ENCODE assay signal across 18 mouse cellular contexts in the genomic region with DNA sequence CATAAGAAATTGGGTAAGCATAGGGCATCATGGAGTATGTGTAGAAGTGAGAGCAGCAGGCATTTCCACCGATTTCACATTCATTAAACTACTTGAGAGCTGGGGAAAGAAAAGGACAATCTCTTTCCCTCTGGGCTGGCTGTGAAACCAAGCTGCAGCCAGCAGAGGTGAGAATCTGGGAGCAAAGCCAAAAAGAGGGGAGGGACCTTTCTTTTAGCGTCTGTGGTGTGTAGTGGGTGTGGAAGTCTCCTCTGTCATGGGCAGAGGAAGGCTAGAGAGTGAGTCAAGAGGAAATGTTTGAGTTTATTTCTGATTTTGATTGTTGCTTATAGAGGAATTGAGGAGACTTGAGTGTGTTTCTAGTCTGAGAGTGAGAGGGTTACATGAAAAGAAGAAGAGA.
DNase-seq lines count a peak whose midpoint lies in the region; ATAC-seq and TF ChIP-seq lines count a peak whose summit lies in the region.
"Had no signal": no experiment of that assay in that cellular context is flagged by ENCODE, and none has a peak within 500 bp of the region (broad histone marks: within the 10 kb centered on the region; RNA-seq: fewer than 3 reads in every experiment).

No protein-coding gene starts in this region.

- H3K9me3 ChIP-seq in heart, embryonic 13.5 days, result no peaks in the 10 kb centered on the region
- H3K9me3 ChIP-seq in heart, embryonic 10.5 days, result no peaks in the 10 kb centered on the region
- H3K9me3 ChIP-seq in lung, embryonic 16.5 days (ENCODE audit: control insufficient read depth, low read length), result no peaks in the 10 kb centered on the region
- H3K9me3 ChIP-seq in limb, embryonic 14.5 days (ENCODE audit: control insufficient read depth, low read length), result no peaks in the 10 kb centered on the region
- H3K9me3 ChIP-seq: lung, embryonic 15.5 days had no signal

- no peaks in the 10 kb centered on the region; the same call in 1 of the 2 replicates for H3K27me3 ChIP-seq in heart, embryonic 13.5 days (replicated peaks)
- H3K27me3 ChIP-seq in heart, embryonic 10.5 days (ENCODE audit: insufficient read depth, poor library complexity, severe bottlenecking), result no peaks in the 10 kb centered on the region
- H3K27me3 ChIP-seq in lung, embryonic 16.5 days (ENCODE audit: control insufficient read depth, insufficient read depth, low read depth, low read length), result no peaks in the 10 kb centered on the region
- no peaks in the 10 kb centered on the region for H3K27me3 ChIP-seq in limb, embryonic 14.5 days (ENCODE audit: control insufficient read depth, insufficient read depth, low read length)
- H3K27me3 ChIP-seq: lung, embryonic 15.5 days had no signal

- H3K27ac ChIP-seq in heart, embryonic 13.5 days (replicated peaks), result 0 out of 2 replicates have a peak overlapping the region, but pooled peaks have one; percentile 2
- no peak overlapping the region for H3K27ac ChIP-seq in heart, embryonic 10.5 days
- no peak overlapping the region for H3K27ac ChIP-seq in lung, embryonic 16.5 days (ENCODE audit: low read length)
- H3K27ac ChIP-seq in limb, embryonic 14.5 days (replicated peaks; ENCODE audit: low read depth, low read length), result no peak overlapping the region
- H3K27ac ChIP-seq: heart, adult 2 months; lung, embryonic 15.5 days had no signal

- no peak overlapping the region for H3K4me3 ChIP-seq in heart, embryonic 13.5 days
- H3K4me3 ChIP-seq in heart, embryonic 10.5 days, result no peak overlapping the region
- no peak overlapping the region for H3K4me3 ChIP-seq in lung, embryonic 16.5 days (ENCODE audit: low read length)
- H3K4me3 ChIP-seq in limb, embryonic 14.5 days (replicated peaks; ENCODE audit: low read length), result no peak overlapping the region
- H3K4me3 ChIP-seq: erythroblast, embryonic 14.5 days; heart, adult 2 months; lung, embryonic 15.5 days had no signal

- H3K9ac ChIP-seq in heart, embryonic 13.5 days, result no peak overlapping the region
- H3K9ac ChIP-seq in lung, embryonic 16.5 days (ENCODE audit: low read length), result no peak overlapping the region
- no peak overlapping the region for H3K9ac ChIP-seq in limb, embryonic 14.5 days (ENCODE audit: low read depth, low read length, severe bottlenecking)
- H3K9ac ChIP-seq: lung, embryonic 15.5 days had no signal

- peaks cover 12% of the 10 kb centered on the region for H3K4me1 ChIP-seq in heart, embryonic 13.5 days
- H3K4me1 ChIP-seq in heart, embryonic 10.5 days, result peaks cover 5% of the 10 kb centered on the region; the same call in 1 of the 2 replicates
- H3K4me1 ChIP-seq in lung, embryonic 16.5 days (replicated peaks; ENCODE audit: control insufficient read depth, insufficient read depth, low read length), result no peaks in the 10 kb centered on the region; the same call in 1 of the 2 replicates
- 0 out of 2 replicates have a peak, but pooled peaks cover 3% of the 10 kb centered on the region for H3K4me1 ChIP-seq in limb, embryonic 14.5 days (ENCODE audit: control insufficient read depth, insufficient read depth, low read length)

- no peak for TF ChIP-seq POLR2A in limb, embryonic 14.5 days (IDR thresholded peaks at IDR 0.05; ENCODE audit: borderline replicate concordance, extremely low read depth, insufficient read depth, insufficient read length)

- ATAC-seq in heart, embryonic 13.5 days (ENCODE audit: extremely low read depth, insufficient number of reproducible peaks, low FRiP score, low TSS enrichment), result no peak
- peak; percentile 78 for ATAC-seq in lung, embryonic 16.5 days (ENCODE audit: low read depth)
- peak; percentile 57; the same call in 1 of the 2 replicates for ATAC-seq in limb, embryonic 14.5 days (ENCODE audit: low FRiP score, low read depth)
- ATAC-seq: forebrain, embryonic 16.5 days had no signal

- 3% methylated on average over 2 of the region's 2 CpGs for WGBS in heart, embryonic 13.5 days
- WGBS in heart, embryonic 10.5 days, result 33% methylated on average over 2 of the region's 2 CpGs
- WGBS in lung, embryonic 16.5 days, result 7% methylated on average over 2 of the region's 2 CpGs
- 18% methylated on average over 2 of the region's 2 CpGs for WGBS in limb, embryonic 14.5 days

- DNase-seq in heart, embryonic 10.5 days (ENCODE audit: low spot score), result no peak
- no peak for DNase-seq in lung, postnatal 14 days
- DNase-seq in Muller cell, postnatal 12 days (ENCODE audit: inconsistent ontology term), result peak; percentile 16
- DNase-seq in limb, embryonic 14.5 days (ENCODE audit: low spot score), result peak; percentile 74
- DNase-seq in frontal cortex, postnatal 14 days (ENCODE audit: low spot score in 2 of 2), result no peak
- DNase-seq: cerebellum, postnatal 25 days; gastrocnemius, postnatal 10 days; heart, adult 2 months; heart, postnatal 14 days; kidney, adult 2 months; kidney, postnatal 14 days; thymus, adult 2 months had no signal

- H3K4me2 ChIP-seq in heart, embryonic 13.5 days, result no peak overlapping the region
- no peak overlapping the region for H3K4me2 ChIP-seq in lung, embryonic 16.5 days (ENCODE audit: low read depth, low read length)
- H3K4me2 ChIP-seq in limb, embryonic 14.5 days (replicated peaks; ENCODE audit: low read depth, low read length, severe bottlenecking), result no peak overlapping the region
- H3K4me2 ChIP-seq: lung, embryonic 15.5 days; midbrain, embryonic 11.5 days had no signal

- no peaks in the 10 kb centered on the region for H3K36me3 ChIP-seq in heart, embryonic 13.5 days
- H3K36me3 ChIP-seq in heart, embryonic 10.5 days, result no peaks in the 10 kb centered on the region
- H3K36me3 ChIP-seq in lung, embryonic 16.5 days (ENCODE audit: control insufficient read depth, insufficient read depth, low read length), result no peaks in the 10 kb centered on the region
- no peaks in the 10 kb centered on the region for H3K36me3 ChIP-seq in limb, embryonic 14.5 days (ENCODE audit: control insufficient read depth, insufficient read depth, low read length)
- H3K36me3 ChIP-seq: lung, embryonic 15.5 days had no signal

Comparison
In these comparisons a context has a peak if more than half of its experiments do, and no peak if none do; other contexts are left out.
1. DNase-seq: peak in Muller cell, postnatal 12 days (single experiment) and limb, embryonic 14.5 days (single experiment); none in heart, embryonic 10.5 days (single experiment), lung, postnatal 14 days (single experiment) and frontal cortex, postnatal 14 days (0 of 2).